Mouse (Mus musculus) MEL (cell line): ENCODE results near the gene Adcy1. TPM values are rescaled to one million over a fixed set of nuclear protein-coding genes. Genes with fewer than 3 reads are reported as not detected.

ENCODE experiments used
- DNase-seq: peaks from one replicate; pipeline ENCODE4 v3.0.0; 2011; ENCODE audit warnings: low read depth, low spot score
- H3K27ac ChIP-seq: 2 replicates; pipeline ENCODE4 v1.5.1; 2012; ENCODE audit warnings: low read depth, mild to moderate bottlenecking, control low read depth, low read length, moderate library complexity; ENCODE audit not compliant: control insufficient read depth
- H3K27me3 ChIP-seq, 2 experiments: fragments of 150-350 bp in 1 of 2; sonication (generic) in 1 of 2; 2 replicates each; pipeline ENCODE4 v1.6.1; 2012; ENCODE audit warnings: low read length in 2 of 2, mild to moderate bottlenecking in 2 of 2, improper control_type of control experiment in 1 of 2, moderate library complexity in 1 of 2; ENCODE audit not compliant: insufficient read depth in 2 of 2, control insufficient read depth in 1 of 2
- H3K36me3 ChIP-seq, 2 experiments: 2 replicates each; pipeline ENCODE4 v1.6.1; 2012 to 2014; ENCODE audit warnings: low read length in 2 of 2, improper control_type of control experiment in 1 of 2, inconsistent platforms in 1 of 2, mild to moderate bottlenecking in 1 of 2; ENCODE audit not compliant: insufficient read depth in 2 of 2, control insufficient read depth in 1 of 2
- H3K4me1 ChIP-seq, 2 experiments: fragments of 150-350 bp in 1 of 2; sonication (generic) in 1 of 2; 2 replicates each; pipeline ENCODE4 v1.6.1; 2012; ENCODE audit warnings: low read length in 2 of 2, improper control_type of control experiment in 1 of 2, mild to moderate bottlenecking in 1 of 2; ENCODE audit not compliant: insufficient read depth in 2 of 2, control insufficient read depth in 1 of 2
- H3K4me3 ChIP-seq, 2 experiments: fragments of 150-350 bp in 1 of 2; sonication (generic) in 1 of 2; 2 replicates each; pipeline ENCODE4 v1.5.1; 2012; ENCODE audit warnings: low read depth in 2 of 2, low read length in 2 of 2, mild to moderate bottlenecking in 2 of 2, moderate library complexity in 2 of 2, control low read depth in 1 of 2, improper control_type of control experiment in 1 of 2; ENCODE audit not compliant: control insufficient read depth in 1 of 2, insufficient read depth in 1 of 2
- H3K79me2 ChIP-seq: 2 replicates; pipeline ENCODE4 v1.6.1; 2012; ENCODE audit warnings: mild to moderate bottlenecking, low read length, moderate library complexity; ENCODE audit not compliant: control insufficient read depth, poor library complexity, insufficient read depth
- H3K9ac ChIP-seq: 2 replicates; pipeline ENCODE4 v1.6.1; 2012; ENCODE audit warnings: low read depth, mild to moderate bottlenecking, control low read depth, low read length, moderate library complexity; ENCODE audit not compliant: control insufficient read depth, poor library complexity, severe bottlenecking
- H3K9me3 ChIP-seq: fragments of 150-350 bp; sonication (generic); replicated peaks from 2 replicates; pipeline ENCODE4 v1.6.1; 2012; ENCODE audit warnings: mild to moderate bottlenecking, low read length, improper control_type of control experiment, moderate library complexity; ENCODE audit not compliant: insufficient read depth
- BHLHE40 ChIP-seq: IDR thresholded peaks from 2 replicates; pipeline ENCODE4 v1.6.1; 2012; ENCODE audit warnings: low read depth, mild to moderate bottlenecking, inconsistent platforms, low read length, improper control_type of control experiment, borderline replicate concordance
- CHD1 ChIP-seq: IDR thresholded peaks from 2 replicates; pipeline ENCODE4 v1.6.1; 2012; ENCODE audit warnings: low read depth, mild to moderate bottlenecking, inconsistent platforms, low read length, improper control_type of control experiment
- CTCF ChIP-seq, 3 experiments: IDR thresholded peaks in 2 of 3; conservative IDR thresholded peaks in 1 of 3; 2 replicates each; pipeline ENCODE4 v1.5.1; 2011 to 2012; ENCODE audit warnings: low read length in 3 of 3, low read depth in 2 of 3, mild to moderate bottlenecking in 2 of 3, improper control_type of control experiment in 1 of 3, inconsistent platforms in 1 of 3, mixed read lengths in 1 of 3, moderate library complexity in 1 of 3; ENCODE audit not compliant: control insufficient read depth in 1 of 3, insufficient read depth in 1 of 3, poor library complexity in 1 of 3, severe bottlenecking in 1 of 3
- E2F4 ChIP-seq: IDR thresholded peaks from 2 replicates; pipeline ENCODE4 v1.6.1; 2011; ENCODE audit warnings: low read depth, low read length, improper control_type of control experiment, borderline replicate concordance
- ETS1 ChIP-seq: IDR thresholded peaks from 2 replicates; pipeline ENCODE4 v1.6.1; 2012; ENCODE audit warnings: low read depth, mild to moderate bottlenecking, inconsistent platforms, low read length, improper control_type of control experiment, moderate library complexity
- GATA1 ChIP-seq: IDR thresholded peaks from 2 replicates; pipeline ENCODE4 v1.6.1; 2011; ENCODE audit warnings: low read depth, low read length, improper control_type of control experiment
- HCFC1 ChIP-seq: IDR thresholded peaks from 2 replicates; pipeline ENCODE4 v1.6.1; 2012; ENCODE audit warnings: low read depth, mild to moderate bottlenecking, inconsistent platforms, low read length, improper control_type of control experiment, moderate library complexity
- JUND ChIP-seq: IDR thresholded peaks from 2 replicates; pipeline ENCODE4 v1.6.1; 2011; ENCODE audit warnings: low read depth, mild to moderate bottlenecking, improper control_type of control experiment, low read length
- MAFK ChIP-seq: IDR thresholded peaks from 2 replicates; pipeline ENCODE4 v1.6.1; 2011; ENCODE audit warnings: low read depth, mild to moderate bottlenecking, low read length, improper control_type of control experiment, borderline replicate concordance
- MAX ChIP-seq: IDR thresholded peaks from 2 replicates; pipeline ENCODE4 v1.6.1; 2011; ENCODE audit warnings: low read length, improper control_type of control experiment
- MXI1 ChIP-seq: IDR thresholded peaks from 2 replicates; pipeline ENCODE4 v1.6.1; 2011; ENCODE audit warnings: mild to moderate bottlenecking, low read depth, low read length, improper control_type of control experiment
- MYB ChIP-seq: IDR thresholded peaks from 2 replicates; pipeline ENCODE4 v1.6.1; 2011; ENCODE audit warnings: mild to moderate bottlenecking, low read depth, low read length, improper control_type of control experiment
- NELFE ChIP-seq: IDR thresholded peaks from 2 replicates; pipeline ENCODE4 v1.6.1; 2011; ENCODE audit warnings: low read depth, low read length, improper control_type of control experiment
- POLR2A ChIP-seq, 2 experiments: IDR thresholded peaks; 2 replicates each; pipeline ENCODE4 v1.6.1; 2011 to 2012; ENCODE audit warnings: low read length in 2 of 2, mild to moderate bottlenecking in 2 of 2, control low read depth in 1 of 2, improper control_type of control experiment in 1 of 2, low read depth in 1 of 2, moderate library complexity in 1 of 2; ENCODE audit not compliant: control insufficient read depth in 1 of 2, insufficient read depth in 1 of 2, poor library complexity in 1 of 2
- POLR2AphosphoS2 ChIP-seq: IDR thresholded peaks from 2 replicates; pipeline ENCODE4 v1.6.1; 2011; ENCODE audit warnings: low read length, improper control_type of control experiment
- POLR2AphosphoS5 ChIP-seq: IDR thresholded peaks from 2 replicates; pipeline ENCODE4 v1.6.1; 2012; ENCODE audit warnings: low read depth, borderline replicate concordance, mild to moderate bottlenecking, inconsistent platforms, low read length, moderate library complexity, mixed read lengths
- RAD21 ChIP-seq: IDR thresholded peaks from 2 replicates; pipeline ENCODE4 v1.6.1; 2011; ENCODE audit warnings: mild to moderate bottlenecking, low read depth, low read length, improper control_type of control experiment
- TAL1 ChIP-seq: IDR thresholded peaks from 2 replicates; pipeline ENCODE4 v1.6.1; 2012; ENCODE audit warnings: mild to moderate bottlenecking, inconsistent platforms, low read length, moderate library complexity, mixed read lengths
- TBP ChIP-seq: IDR thresholded peaks from 2 replicates; pipeline ENCODE4 v1.8.0; 2011; ENCODE audit warnings: low read depth, low read length, improper control_type of control experiment
- UBTF ChIP-seq: IDR thresholded peaks from 2 replicates; pipeline ENCODE4 v1.6.1; 2012; ENCODE audit warnings: low read depth, mild to moderate bottlenecking, inconsistent platforms, low read length, improper control_type of control experiment, moderate library complexity, borderline replicate concordance; ENCODE audit not compliant: insufficient read depth
- USF1 ChIP-seq: IDR thresholded peaks from 2 replicates; pipeline ENCODE4 v1.6.1; 2014; ENCODE audit warnings: low read depth, mild to moderate bottlenecking, inconsistent platforms, low read length, improper control_type of control experiment, moderate library complexity
- ZMIZ1 ChIP-seq: IDR thresholded peaks from 2 replicates; pipeline ENCODE4 v1.6.1; 2012; ENCODE audit warnings: low read depth, mild to moderate bottlenecking, inconsistent platforms, low read length, improper control_type of control experiment, moderate library complexity
- ZNF384 ChIP-seq: IDR thresholded peaks from 2 replicates; pipeline ENCODE4 v1.6.1; 2012; ENCODE audit warnings: low read depth, mild to moderate bottlenecking, inconsistent platforms, low read length, improper control_type of control experiment
- polyA plus RNA-seq, 2 experiments: library from polyadenylated mRNA; stranded (reverse) in 1 of 2; unstranded in 1 of 2; fragments of >175 nt in 1 of 2; fragments of >200 nt in 1 of 2; gene quantifications; 2 replicates each; pipeline versions ENCODE4 v1.2.1 to v1.2.4; 2012; ENCODE audit warnings: low replicate concordance in 2 of 2, low read depth in 1 of 2; ENCODE audit not compliant: insufficient read length in 2 of 2, insufficient read depth in 1 of 2, missing spikeins in 1 of 2
- total RNA-seq: library from RNA; depleted of rRNA; stranded (reverse); fragments of 300-350 nt; gene quantifications from 2 replicates; pipeline ENCODE4 v1.2.3, GENCODE M21; 2012

Adcy1 gene
- total and polyA plus RNA-seq, 3 experiments, result under 0.01 TPM; not detected in 2

DNA sequence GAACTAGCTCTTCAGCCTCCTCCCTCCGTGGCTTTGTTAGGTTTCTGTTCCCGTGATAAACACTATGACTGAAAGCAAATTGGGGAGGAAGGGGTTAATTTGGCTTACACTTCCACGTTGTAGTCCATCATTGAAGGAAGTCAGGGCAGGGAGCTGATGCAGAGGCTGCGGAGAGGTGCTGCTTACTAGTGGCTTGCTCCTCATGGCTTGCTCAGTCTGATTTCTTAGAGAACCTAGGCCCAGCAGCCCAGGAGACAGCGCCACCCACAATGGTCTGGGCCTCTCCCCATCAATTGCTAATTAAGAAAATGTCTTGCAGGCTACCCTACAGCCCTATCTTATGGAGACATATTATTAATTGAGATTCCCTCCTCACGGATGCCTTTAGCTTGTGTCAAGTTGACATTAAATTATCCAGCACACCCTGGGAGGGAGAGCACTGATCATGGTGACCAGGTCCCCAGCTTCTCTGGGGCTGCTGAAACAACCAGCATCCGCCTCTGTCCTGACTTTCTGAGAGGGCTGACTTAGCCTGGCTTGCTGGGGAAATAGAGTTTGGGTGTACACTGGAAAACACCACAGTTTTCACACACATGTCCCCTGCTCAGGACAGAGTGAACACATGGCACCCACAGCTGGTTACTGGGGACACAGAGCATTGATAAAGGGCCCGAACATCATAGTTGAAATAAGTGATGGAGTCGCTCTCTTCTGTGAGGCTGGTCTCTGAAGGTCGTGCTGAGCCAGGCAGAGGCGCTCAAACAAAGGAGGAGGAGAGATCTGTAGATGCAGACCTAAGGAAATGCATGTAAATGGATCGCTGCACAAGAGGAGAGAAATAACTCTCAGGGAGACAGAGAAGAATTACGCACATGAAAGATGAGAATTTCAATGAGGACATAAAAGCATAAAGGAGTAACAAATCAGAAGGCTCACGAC, 39.2 kb downstream of the Adcy1 start:
- Histone ChIP-seq H3K4me1 (no peaks in the 10 kb centered on the region), H3K36me3 (no peaks in the 10 kb centered on the region)
- TF ChIP-seq MYB (no peak), GATA1 (no peak), MAFK (no peak), TAL1 (no peak), MXI1 (no peak), CHD1 (no peak), UBTF (no peak), POLR2AphosphoS5 (no peak), POLR2AphosphoS2 (no peak), BHLHE40 (no peak), ZNF384 (no peak), RAD21 (no peak), NELFE (no peak), JUND (no peak), ZMIZ1 (no peak), E2F4 (no peak), CTCF (IDR thresholded peaks at IDR 0.05 in 2 of 3, conservative IDR thresholded peaks at IDR 0.05 in 1 of 3; ENCODE audit: control insufficient read depth in 1 of 3, insufficient read depth in 1 of 3, low read depth in 2 of 3, low read length in 3 of 3, poor library complexity in 1 of 3, severe bottlenecking in 1 of 3) (no peak), MAX (no peak), POLR2A (IDR thresholded peaks at IDR 0.05; ENCODE audit: control insufficient read depth in 1 of 2, insufficient read depth in 1 of 2, low read depth in 1 of 2, low read length in 2 of 2, poor library complexity in 1 of 2) (no peak)

DNA sequence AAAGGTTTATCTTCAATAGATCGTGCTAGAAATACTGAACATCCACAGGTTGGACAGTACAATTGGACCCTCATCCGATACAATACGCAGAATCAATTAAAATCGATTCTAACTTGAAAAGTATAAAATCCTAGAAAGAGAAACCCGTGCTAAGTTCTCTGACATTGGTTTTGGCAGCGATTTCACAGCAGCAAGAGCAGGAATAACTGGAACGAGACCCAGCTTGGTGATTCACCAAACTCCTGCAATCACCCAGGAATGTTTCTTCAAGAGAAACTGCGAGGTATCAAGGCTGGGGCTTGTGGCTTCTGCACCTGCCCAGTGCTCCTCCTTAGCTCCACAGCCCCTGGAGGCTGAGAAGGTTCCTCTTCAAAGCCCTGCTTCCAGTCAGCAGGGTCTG, 42.0 kb downstream of the Adcy1 start:
- no peak overlapping the region for H3K9ac ChIP-seq
- H3K9me3 ChIP-seq, result no peaks in the 10 kb centered on the region
- H3K4me3 ChIP-seq, result no peak overlapping the region
- no peak overlapping the region for H3K27ac ChIP-seq
- no peak for DNase-seq
- H3K4me1 ChIP-seq, result no peaks in the 10 kb centered on the region
- TF ChIP-seq TBP (no peak), ETS1 (no peak), HCFC1 (no peak), USF1 (no peak), MYB (no peak), E2F4 (no peak), GATA1 (no peak), TAL1 (no peak), ZMIZ1 (no peak)
- TF ChIP-seq, all 39 proteins: peak for 0
- H3K79me2 ChIP-seq, result no peaks in the 10 kb centered on the region
- H3K36me3 ChIP-seq, result no peaks in the 10 kb centered on the region
- no peaks in the 10 kb centered on the region for H3K27me3 ChIP-seq

More for the DNA sequence above, 39.2 kb downstream of the Adcy1 start:
- Histone ChIP-seq H3K9ac (no peak overlapping the region), H3K27ac (no peak overlapping the region), H3K9me3 (no peaks in the 10 kb centered on the region), H3K79me2 (no peaks in the 10 kb centered on the region), H3K27me3 (no peaks in the 10 kb centered on the region), H3K4me3 (no peak overlapping the region)
- DNase-seq, result no peak
